Mouse (Mus musculus) olfactory bulb, adult 2 months (tissue): ENCODE data around the gene Camk1g.

Experiments used
- CTCF ChIP-seq: fragments of 200-500 bp; IDR thresholded peaks from 2 replicates; pipeline ENCODE4 v1.5.1; 2012; ENCODE audit warnings: low read depth, mild to moderate bottlenecking, low read length, moderate library complexity; ENCODE audit not compliant: insufficient read depth
- POLR2A ChIP-seq: fragments of 200-500 bp; IDR thresholded peaks from 2 replicates; pipeline ENCODE4 v1.6.1; 2012; ENCODE audit warnings: mild to moderate bottlenecking, low read depth, low read length, moderate library complexity; ENCODE audit not compliant: insufficient read depth

- TF ChIP-seq POLR2A (no peak), CTCF (no peak)
Observed at GRCm38 (mm10) chr1:193382435-193382834, 12.3 kb upstream of the Camk1g start.
